Mouse (Mus musculus) thymus, postnatal 25 days (tissue): Measurements from ENCODE around the gene Tmem179.

Experiments used
- DNase-seq: peaks from one replicate; pipeline ENCODE4 v3.0.0; 2022

Tmem179 gene

DNA sequence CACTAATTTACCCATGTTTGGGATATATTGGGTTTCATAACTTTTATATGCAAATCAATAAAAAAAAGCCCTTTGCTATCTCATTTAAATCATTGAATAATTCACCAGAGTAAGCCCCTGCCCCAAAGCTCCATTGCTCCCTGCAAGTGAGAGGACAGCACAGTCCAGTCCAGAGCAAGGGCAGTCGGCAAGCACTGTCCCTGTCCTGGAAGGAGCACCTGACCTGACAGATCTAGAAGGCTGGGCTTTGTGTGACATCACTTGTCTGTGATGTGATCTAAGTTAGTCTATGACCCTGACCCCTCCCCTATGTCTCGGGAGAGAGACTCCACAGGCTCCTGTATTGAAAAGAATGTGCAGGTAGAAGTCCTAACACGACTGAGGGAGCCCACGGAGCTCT is 17.2 kb upstream of the Tmem179 start:
- DNase-seq, result no peak

DNA sequence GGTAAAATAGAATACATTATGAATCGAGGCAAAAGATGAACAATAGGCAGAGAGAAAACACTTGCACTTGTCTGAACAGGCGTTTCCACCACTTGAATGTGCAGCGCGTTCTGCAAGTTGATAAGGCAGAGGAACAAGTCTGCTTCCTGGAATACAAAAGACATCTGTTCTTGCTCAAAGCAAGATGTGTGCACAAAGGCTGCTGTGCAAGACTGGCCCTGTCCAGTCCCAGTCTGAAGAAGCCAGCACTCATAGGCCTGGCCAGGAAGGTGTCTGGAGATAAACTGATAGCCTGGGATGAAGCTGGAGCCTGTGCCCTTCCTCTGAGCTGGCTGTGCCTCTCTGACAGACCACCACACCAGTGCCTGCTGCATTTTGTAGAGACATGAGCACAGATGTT is 1.6 kb upstream of the Tmem179 start:
- DNase-seq, result no peak

DNA sequence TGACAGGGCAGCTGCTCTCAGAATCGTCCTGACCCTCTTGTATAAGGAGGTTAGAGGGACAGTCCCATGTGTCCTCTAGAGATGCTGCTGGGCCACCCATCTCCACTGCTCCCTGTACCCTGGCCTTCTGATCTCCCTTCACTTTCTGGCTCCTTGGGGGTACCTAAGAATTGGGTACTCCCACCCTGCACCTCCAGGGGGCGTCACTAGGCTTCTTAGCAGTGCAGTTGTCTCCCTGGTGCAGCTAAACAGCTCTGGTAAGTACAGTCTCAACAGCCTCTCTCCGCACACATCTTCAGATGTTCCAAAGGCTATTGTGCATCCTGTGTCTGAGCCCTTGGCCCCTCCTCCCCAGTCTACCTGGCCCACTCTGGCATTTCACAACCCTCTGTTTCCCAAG is 1.6 kb downstream of the Tmem179 start:
- DNase-seq, result no peak

DNA sequence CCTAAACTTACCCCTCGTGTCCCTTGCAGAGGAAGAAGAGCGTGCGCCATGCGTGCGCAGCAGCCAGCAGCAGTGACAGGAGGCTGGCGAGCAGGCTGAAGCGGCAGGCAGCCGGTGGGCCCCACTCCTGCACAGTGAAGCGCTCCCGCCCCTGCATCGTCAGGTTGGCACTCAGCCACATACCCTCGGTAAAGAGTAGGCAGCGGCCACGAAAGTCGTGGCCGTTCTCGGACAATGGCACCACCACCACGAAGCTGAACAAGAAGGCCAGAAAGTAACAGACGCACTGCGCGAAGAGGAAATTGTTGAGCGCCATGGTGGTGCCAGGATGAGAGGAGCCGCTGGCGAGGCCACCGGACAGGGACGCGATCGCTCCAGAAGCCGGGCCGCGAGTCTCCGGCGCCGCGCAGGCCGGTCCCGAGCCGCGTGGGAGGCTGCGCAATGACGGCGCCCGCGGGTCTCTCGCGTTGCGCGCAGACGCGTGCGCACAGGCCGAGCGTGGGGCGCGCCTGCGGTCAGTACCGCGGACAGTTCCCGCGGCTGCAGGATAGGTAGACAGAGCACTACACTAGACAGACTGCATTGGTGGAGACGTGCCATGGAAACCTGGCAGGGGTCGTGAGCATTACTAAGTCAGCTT is 5.7 kb downstream of the Tmem179 start:
- DNase-seq, result peak; percentile 6

DNA sequence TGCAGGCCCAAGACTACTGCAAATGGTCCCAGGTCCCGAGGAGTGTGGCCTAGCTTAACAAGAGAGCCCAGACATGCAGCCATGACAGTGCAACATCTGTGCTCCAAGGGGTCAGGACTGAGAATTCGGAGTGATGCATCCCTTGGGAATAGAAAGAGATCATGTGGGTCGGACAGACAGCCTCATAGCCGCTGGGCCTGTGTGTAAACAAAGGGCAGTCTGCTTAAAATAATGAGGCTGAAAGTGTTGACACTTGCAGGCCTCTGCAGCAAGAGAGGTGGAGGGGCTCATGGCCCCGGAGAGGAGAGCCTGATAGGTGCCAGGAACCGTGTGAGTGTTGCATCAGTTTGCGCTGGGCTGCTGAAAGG is 6.2 kb downstream of the Tmem179 start:
- no peak for DNase-seq

DNA sequence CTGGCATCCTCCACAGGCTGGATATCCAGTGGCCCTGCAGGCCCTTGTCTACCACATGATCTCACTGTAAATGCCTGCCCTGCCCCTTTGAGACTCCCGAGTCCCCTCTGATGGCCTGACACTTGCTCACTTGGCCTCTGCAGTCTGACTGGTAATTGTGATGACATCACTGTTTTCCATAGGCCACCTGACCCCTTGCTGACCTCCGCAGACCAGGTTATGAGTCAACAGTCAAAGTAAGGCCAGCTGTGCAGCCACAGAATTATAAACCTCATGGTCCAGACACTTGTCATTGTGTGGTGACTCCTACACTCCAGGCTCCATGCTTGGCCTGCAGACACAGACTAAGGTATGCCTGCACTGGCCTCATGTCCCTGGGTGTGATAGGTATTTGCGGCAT is 8.6 kb downstream of the Tmem179 start:
- DNase-seq, result no peak

DNA sequence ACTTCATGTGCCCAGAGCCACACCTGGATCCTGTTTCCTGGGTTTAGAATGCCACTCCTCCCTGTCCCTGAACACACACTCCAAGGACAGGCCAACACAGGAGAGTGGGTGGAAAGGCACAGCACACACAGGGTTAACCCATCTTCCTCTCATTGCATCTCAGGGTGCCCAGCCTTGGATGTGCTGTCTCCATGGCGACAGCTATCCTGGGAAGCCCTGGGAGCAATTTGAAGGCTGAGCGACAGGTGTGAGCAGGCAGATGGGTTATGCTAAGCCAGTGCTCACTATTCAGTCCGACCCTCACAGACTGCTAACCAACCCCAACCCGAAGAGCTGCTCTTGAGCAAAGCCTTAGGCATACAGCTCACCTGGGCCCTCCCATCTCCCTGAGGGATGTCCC is 9.3 kb downstream of the Tmem179 start:
- DNase-seq, result no peak

DNA sequence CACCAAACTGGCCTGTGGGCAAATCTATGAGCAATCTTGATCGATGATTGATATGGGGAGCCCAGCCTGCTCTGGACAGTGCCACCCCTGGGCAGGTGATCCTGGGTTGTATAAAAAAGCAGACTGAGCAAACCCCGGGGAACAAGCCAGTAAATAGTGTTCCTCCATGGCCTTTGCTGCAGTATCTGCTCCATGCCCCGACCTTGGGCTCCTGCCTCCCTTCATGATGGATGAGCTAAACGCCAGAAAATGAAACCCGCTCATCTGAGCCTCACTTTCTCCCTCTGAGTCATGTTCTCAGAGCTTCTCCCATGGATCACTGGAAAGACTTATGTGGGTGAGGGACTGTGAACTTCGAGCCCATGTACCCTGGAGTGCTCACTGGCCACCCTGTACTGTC is 10.3 kb downstream of the Tmem179 start:
- no peak for DNase-seq

DNA sequence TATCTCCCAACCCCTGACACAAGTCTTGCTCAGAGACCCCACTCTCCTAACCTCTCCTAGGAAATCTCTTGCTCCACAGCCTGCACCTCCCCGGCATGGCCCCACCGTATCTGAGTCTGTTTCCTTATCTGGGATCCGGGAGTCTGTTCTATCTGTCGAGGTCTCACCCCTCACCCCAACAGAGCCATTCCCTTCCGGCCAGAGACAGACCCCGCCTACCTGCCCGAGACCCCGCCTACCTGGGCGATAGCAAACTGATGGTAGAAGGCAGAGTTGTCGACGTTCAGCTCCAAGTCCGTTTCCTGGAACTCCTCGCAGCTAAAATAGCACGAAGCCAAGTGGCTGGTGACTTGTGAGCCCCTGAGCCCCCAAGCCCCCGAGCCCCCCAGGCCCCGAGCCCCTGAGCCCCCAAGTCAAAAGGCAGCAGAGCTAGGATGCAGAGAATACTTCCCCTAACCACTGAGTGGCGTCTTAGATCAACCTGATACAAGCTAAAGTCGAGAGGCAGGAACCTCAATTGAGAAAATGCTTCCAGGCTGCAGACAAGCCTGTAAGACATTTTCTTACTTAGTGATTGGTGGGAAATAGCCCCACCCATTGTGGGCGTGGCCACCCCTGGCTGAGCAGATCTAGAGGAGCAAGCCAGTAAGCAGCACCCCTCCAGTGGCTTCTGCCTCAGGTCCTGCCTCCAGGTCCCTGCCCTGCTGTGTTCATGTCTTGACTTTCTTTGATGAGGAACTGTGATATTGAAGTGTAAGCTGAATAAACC is 13.4 kb downstream of the Tmem179 start:
- no peak for DNase-seq

DNA sequence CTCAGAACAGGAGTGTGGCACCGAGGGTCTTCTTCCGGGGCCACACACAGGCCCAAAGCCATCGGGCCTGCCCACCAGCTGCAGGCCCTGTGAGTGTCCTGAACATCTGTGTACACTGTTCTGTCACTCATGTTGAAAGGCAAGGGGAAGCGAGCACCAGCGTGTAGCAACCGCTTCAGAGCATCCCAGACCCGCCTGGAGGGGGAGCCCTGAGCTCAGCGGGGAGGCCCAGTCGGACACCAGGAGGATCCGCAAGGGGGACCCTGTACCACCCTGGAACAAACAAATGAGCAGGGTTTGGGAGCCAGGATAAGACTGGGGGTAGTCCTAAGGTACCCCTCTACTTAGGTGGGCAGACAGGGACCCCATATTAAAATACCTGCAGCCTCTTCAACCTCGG is 17.9 kb downstream of the Tmem179 start:
- DNase-seq, result peak; percentile 19

DNA sequence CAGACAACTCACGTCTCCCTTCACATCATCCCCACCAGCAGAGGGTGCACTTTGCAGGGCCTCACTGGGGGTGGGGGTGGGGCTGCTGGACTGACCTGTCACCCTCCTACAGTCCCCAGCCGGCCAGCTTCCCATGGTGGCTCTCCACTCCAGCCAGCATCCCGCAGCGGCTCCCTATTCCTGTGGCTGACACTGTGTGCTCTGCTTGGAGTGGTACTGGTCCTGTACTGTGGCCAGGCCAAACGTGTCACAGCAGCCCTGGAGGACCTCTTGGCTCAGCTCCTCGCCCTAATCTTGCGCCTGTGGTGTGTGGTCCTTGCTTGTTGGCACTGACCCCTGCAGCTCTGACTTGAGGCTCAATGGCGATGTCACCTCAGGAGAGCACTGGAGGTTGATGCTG is 18.8 kb downstream of the Tmem179 start:
- no peak for DNase-seq

DNA sequence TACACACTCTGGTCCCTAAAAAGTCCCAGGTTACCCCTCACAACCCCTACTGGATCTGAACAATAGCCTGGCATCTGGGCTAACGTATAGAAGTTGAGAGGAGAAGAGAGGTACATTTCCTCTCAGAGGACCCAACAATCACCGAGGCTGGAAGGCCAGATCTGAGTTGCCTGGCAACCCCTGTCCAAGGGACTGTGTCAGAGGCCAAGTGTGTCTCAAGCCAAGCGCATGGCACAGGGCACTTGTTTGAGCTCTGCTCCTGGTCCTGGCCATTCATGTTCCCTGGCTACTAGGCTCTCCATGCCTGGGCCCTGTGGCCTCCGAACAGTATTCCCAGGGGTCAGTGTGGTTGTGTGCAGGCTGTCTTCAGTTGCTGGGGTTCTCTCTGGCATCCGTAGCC is 20.4 kb downstream of the Tmem179 start:
- DNase-seq, result no peak

DNA sequence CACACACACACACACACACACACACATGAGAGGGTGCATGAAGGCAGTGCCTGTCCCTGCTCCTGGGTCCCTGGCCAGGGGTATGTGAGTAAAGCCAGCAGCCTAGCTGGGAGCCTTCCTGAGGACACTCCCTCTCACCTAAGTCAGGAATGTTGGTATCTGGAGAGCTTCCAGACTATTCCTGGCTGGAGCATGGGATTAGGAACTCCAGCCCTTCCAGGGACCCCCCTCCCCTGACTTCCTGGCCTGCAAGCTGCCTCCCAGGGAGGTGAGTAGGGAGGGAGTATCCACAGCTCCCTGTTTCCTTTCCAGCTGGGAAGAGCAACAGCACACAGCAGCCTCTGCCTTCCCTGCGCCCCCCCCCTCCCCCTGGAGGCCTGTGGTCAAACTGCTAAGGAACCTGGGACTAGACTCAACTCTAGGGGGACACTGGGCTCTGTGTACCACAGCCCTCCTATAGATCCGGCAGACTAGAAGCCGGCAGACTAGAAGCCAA is 26.1 kb downstream of the Tmem179 start:
- DNase-seq, result no peak

DNA sequence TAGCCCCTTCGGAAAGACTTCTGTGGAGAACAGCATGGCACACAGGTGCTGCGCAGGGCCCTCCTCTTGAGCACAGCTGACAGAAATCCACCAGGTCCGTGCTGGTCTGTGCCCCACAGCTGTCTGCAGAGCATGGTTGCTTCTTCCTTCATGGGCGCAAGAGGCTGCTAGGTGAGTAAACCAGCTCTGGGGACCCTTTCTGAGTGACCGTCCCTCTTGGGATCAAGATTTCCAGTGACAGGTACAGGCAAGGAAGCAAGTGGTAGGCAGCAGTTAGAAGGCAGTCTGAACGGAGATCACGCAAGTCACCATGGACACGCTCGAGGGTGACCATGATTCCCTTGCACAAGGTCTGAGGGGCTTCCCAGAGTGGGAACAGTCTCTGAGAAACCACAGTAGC is 27.0 kb downstream of the Tmem179 start:
- no peak for DNase-seq

DNA sequence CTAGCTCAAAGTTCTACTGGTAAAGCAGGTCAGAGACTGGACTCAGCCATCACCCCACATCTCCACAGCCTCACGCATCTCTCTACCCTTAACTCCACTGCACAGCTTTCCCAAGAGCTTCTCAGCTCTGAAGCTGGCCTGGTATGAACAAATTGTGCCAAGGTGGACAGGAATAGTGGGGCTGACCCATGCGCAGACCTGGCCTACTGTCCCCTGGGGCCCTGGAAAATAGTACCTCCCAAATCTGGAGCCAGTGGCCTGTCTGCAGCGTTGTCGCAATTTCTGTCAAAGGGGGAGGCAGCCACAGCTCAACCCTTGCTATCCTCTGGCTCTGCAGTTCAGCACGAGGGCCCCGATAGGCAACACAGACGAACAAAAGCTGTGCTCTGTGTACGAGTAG is 27.4 kb downstream of the Tmem179 start, which contains the start of gene A530016L24Rik:
Gene A530016L24Rik (plus strand): TSS at position 315 of the 400 bp plus-strand sequence.
- DNase-seq, result no peak

DNA sequence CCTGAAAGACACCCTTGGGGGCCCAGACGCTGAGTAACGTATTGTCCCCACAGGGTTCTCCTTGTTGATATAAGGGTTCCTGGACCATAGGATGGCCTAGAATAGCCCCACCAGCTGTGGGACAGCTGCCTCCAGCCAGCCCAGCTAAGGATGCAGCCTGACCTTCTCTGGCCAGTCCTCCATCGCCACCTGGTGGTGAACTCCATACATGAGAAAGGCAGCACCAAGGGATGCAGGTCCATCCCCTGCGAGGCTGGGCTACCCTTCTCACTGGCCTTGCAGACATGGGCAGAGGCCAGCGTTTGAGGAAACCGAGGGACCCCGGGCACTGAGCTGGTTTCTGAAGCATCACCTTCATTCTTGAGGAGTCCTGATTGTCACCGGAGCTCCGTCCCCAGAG is 42.8 kb downstream of the Tmem179 start:
- peak; percentile 71 for DNase-seq

DNA sequence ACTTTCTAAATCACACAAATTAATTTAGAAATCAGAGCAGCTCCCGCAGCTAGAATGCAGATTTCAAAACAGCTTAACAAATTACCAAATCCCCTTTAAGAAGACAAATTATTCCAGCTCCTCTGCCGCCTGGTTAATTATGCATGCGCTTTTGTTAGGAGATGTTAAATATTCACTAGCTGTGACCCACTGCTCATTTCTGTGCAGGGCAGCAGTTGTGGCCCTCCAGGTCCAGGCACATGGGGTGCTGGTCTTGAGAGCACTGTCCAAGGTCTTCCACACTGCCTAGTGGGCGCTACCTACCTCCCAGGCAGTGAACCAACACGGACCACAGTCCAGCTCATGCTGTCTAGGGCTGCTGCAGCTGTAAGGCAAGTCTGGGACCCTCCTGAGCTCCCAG is 46.3 kb downstream of the Tmem179 start:
- no peak for DNase-seq

DNA sequence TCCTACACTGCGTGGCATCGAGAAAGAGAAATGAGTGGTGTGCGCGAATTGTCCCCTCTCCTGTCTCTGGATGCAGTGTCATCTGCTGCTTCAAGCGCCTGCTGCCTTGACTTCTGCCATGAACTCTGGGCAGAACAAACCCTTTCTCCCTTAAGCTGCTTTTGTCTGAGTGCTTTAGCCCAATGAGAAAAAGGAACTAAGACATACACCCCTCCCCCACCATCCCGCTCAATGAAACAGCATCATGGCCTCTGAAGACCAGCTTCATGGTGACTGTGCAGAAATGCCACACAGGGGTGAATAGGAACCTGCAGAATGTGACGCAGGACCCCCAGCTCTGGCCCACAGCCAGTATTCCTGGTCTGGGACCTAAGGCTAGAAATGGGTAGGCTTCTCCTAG is 47.2 kb downstream of the Tmem179 start:
- DNase-seq, result no peak

DNA sequence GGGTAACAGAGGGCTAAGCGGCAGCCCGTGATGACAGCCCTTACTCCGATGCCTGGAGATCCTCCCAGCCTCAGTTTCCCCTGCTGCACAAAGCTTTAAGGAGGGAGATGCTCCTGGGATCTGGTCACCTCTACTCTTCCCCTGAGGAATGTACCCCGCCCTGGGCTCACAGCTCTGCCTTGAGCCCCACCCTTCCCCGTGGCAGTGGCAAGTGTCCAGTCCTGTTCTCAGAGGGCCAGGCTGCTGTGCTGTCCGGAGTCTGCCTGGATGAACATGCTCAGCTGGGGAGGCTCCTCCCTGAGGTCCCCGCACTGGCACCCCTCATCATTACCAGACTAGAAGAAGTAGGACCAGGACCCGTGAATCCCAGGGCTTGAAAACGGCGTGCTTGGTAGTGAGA is 49.2 kb downstream of the Tmem179 start:
- DNase-seq, result no peak

DNA sequence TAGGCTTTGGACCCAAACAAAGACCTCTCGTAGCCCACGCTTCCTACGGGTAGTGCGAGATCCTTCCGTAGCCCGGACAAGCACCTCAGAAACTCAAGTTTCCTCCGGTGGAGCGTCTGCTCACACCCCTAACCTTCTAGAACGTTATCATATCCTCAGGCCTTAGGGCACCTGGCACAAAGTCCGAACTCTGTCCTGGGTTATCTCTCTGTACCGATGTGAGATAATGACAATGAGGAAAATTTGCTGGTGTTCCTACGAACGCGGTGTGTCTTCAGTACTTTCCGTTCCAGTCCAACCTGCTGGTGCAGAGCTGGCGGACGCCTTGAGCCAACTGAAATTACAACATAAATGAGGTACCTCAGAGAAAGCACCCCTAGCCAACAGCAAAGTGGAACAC is 50.6 kb downstream of the Tmem179 start:
- no peak for DNase-seq

DNA sequence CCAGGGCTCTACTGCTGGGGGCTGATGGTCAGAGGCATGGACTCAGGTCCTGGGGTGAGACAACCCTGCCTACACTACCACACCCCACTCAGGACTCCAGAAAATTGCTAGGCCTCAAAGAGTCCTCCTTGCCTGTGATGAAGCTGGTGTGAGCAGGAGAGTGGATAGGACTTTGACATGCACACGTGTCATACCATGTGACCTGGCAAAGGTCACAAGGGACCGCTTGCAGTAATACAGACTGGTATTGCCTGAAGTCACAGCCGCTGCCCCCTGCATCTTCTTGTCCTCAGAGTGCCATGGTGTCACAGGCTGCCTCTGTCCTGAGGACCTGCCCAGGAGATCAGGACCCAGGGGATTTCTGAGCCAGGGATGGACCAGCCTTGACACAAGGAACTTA is 52.0 kb downstream of the Tmem179 start:
- no peak for DNase-seq

DNA sequence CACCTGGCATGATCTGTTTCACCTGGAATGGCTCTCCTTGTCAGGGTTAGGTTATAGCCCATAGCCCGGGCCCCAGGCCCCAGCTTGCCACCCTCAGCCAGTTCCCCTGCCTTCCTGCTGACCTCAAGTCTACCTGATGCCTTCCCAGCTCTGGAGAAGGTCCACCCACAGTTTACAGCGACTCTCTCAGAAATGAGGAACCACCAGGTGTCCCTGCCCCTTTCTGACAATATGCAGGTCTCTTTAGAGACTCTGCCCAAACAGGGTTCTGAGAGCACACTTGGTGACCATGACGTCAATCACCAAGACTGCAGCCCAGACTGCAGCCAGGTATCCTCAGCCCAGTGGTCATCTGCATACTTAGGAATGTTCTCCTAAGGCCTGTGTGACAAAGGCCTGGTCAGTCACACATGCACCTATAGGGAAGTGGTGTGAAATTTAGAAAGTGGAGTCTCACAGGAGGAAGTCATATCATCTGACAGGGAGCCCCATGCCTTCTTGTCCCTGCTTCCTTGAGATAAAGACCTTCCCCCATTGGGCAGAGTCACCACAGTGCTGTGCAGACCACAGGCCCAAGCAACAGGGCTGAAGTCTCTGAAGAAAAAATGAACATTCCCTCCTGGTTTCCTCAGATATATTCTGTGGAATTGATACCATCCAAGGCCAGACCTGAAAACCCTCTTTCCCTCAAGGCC is 52.6 kb downstream of the Tmem179 start:
- DNase-seq, result no peak

DNA sequence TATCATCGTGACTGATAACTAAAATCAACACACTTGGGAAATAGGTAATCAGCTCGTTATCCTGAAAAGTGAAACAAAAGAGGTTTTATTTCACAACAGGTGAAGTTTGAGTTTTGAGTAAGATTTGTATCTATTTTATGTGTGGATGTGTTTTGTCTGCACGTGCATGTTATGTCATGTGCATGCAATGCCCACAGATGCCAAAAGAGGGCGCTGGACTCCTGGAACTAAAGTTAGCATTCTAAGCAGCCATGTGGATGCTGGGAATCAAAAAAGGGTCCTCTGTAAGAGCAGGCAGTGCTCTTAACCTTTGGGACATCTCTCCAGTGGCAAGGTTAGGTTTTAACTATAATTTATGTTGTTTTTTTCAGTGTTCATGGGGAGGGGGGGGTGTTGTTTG is 53.3 kb downstream of the Tmem179 start:
- DNase-seq, result no peak

DNA sequence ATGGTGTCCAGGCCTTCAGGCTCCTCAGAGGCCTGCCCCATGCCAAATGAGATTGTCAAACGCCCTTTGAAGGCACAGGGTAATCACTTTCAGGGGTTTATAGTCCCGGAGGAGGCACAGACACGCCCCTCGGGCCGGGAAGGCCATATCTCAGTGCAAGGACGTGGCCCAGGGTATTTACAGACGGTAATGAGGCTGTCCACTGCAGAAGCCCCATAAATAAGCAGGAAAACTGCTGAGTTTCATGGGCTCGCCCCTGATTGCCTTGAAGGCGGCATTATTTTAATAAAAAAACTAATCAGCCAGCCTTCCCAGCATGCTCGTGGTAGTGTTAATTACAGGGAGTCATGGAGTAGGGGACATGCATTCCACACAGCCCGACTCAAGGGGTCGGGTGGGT is 54.1 kb downstream of the Tmem179 start:
- no peak for DNase-seq
